ENCODE assay signal across 8 mouse cellular contexts in the genomic region with DNA sequence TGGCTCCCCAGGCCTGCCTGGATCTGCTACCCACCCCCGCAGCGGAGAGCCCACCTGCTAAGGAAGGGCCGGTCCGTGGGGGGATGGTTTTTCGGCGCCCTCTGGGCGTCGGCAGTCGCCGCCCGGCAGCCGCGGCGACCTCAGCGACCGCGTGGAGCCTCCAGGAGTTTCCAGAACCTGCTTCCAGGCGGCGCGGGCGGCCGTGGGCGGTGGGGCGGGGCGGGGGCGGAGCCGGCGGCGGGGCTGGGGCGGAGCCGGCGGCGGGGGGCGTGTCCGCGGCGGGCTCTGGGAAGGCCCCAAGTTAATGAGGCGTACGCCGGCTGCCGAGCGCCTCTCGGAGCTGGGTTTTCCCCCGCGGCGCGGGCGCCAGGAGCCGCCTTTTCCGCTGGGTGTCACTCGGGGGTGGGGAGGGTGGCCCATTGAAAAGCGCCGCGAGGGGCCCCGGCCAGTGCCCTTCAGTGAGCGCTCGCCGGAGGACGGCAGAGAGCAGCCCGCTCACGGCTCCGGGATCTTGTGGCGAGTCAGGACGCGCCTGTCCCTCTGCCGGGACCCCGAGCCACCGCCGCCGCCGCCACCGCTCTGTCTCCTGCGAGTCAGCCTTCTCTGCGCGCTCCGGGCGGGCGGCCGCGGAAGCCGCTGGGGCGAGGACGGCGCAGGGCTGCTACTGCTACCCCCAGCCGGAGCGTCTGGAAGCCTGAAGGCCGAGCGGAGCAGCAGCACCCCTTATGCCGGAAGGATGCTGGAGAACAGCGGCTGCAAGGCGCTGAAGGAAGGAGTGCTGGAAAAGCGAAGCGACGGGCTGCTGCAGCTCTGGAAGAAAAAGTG. TPM values are rescaled to one million over a fixed set of nuclear protein-coding genes. Genes with fewer than 3 reads are reported as not detected.
DNase-seq lines count a peak whose midpoint lies in the region; ATAC-seq and TF ChIP-seq lines count a peak whose summit lies in the region.

Gene Phlda1 (plus strand): TSS at position 186 of the 825 bp plus-strand sequence.

- H3K4me1 ChIP-seq in CH12.LX (ENCODE audit: control insufficient read depth in 1 of 2, insufficient read depth in 2 of 2), result peaks cover 9 to 56% of the 10 kb centered on the region in 2 experiments; a peak in 3 of 4 replicates
- peaks cover 21% of the 10 kb centered on the region for H3K4me1 ChIP-seq in forebrain, embryonic 13.5 days
- H3K4me1 ChIP-seq in liver, postnatal 0 days (ENCODE audit: insufficient read depth), result peaks cover 9% of the 10 kb centered on the region
- H3K4me1 ChIP-seq in neural tube, embryonic 14.5 days (ENCODE audit: control insufficient read depth, insufficient read depth, low read length), result peaks cover 5% of the 10 kb centered on the region; the same call in 1 of the 2 replicates

- peak; percentile 24; the same call in 1 of the 2 replicates for TF ChIP-seq EP300 in CH12.LX (IDR thresholded peaks at IDR 0.05; ENCODE audit: low read length)
- TF ChIP-seq EP300 in liver, postnatal 0 days (IDR thresholded peaks at IDR 0.05; ENCODE audit: low read depth), result no peak; the same call in 1 of the 2 replicates

- in situ Hi-C loops in CH12.LX (cut with MboI; ENCODE audit: low pct_ligation_motif_present, low pct_unique_long_range_greater_than_20kb, low sequenced_read_pairs), result loop anchor here (10.0 to 25.0 kb wide), 3 partner anchors 131 to 418 kb away; no protein-coding TSS in a partner anchor

- dilution Hi-C loops in CH12.LX (cut with MboI; ENCODE audit: extremely low pct_ligation_motif_present, extremely low pct_unique_long_range_greater_than_20kb, low sequenced_read_pairs), result no loop called here

- peak; percentile 28 for TF ChIP-seq RAD21 in CH12.LX (IDR thresholded peaks at IDR 0.05; ENCODE audit: low read depth, low read length)

- no peaks in the 10 kb centered on the region for H3K36me3 ChIP-seq in CH12.LX (replicated peaks in 1 of 2; ENCODE audit: control insufficient read depth in 1 of 2, insufficient read depth in 1 of 2, low read length in 1 of 2)
- H3K36me3 ChIP-seq in forebrain, embryonic 13.5 days (ENCODE audit: poor library complexity, severe bottlenecking), result no peaks in the 10 kb centered on the region
- no peaks in the 10 kb centered on the region for H3K36me3 ChIP-seq in liver, postnatal 0 days (replicated peaks; ENCODE audit: insufficient read depth, low read length)
- H3K36me3 ChIP-seq in neural tube, embryonic 14.5 days (ENCODE audit: control insufficient read depth, insufficient read depth, low read length), result no peaks in the 10 kb centered on the region

- peak within 1 kb of the TSS; percentile 97 for H3K9ac ChIP-seq in CH12.LX (ENCODE audit: insufficient read depth, low read depth)
- peak within 1 kb of the TSS; percentile 91 for H3K9ac ChIP-seq in forebrain, embryonic 13.5 days
- peak within 1 kb of the TSS; percentile 84 for H3K9ac ChIP-seq in liver, postnatal 0 days (replicated peaks)
- H3K9ac ChIP-seq in neural tube, embryonic 14.5 days (replicated peaks; ENCODE audit: low read depth, low read length), result peak within 1 kb of the TSS; percentile 93

- H3K79me2 ChIP-seq in CH12.LX (replicated peaks; ENCODE audit: control insufficient read depth, extremely low read depth, insufficient read depth, poor library complexity, severe bottlenecking), result peaks cover 13% of the 10 kb centered on the region

- H3K27me3 ChIP-seq in CH12.LX (replicated peaks), result no peaks in the 10 kb centered on the region
- 0 out of 2 replicates have a peak, but pooled peaks cover 3% of the 10 kb centered on the region for H3K27me3 ChIP-seq in forebrain, embryonic 13.5 days
- H3K27me3 ChIP-seq in liver, postnatal 0 days (ENCODE audit: insufficient read depth, low read length), result peaks cover 13% of the 10 kb centered on the region; the same call in 1 of the 2 replicates
- H3K27me3 ChIP-seq in neural tube, embryonic 14.5 days (ENCODE audit: control insufficient read depth, insufficient read depth, low read length), result no peaks in the 10 kb centered on the region

- no peaks in the 10 kb centered on the region for H3K9me3 ChIP-seq in CH12.LX (replicated peaks; ENCODE audit: low read length)
- no peaks in the 10 kb centered on the region for H3K9me3 ChIP-seq in forebrain, embryonic 13.5 days (replicated peaks)
- H3K9me3 ChIP-seq in liver, postnatal 0 days (ENCODE audit: low read length), result no peaks in the 10 kb centered on the region
- no peaks in the 10 kb centered on the region for H3K9me3 ChIP-seq in neural tube, embryonic 14.5 days (ENCODE audit: control insufficient read depth, low read length)

- peak; percentile 90 for ATAC-seq in forebrain, embryonic 13.5 days
- ATAC-seq in liver, postnatal 0 days, result peak; percentile 95
- ATAC-seq in neural tube, embryonic 14.5 days (ENCODE audit: low read depth), result peak; percentile 90

- peak within 1 kb of the TSS; percentile 54 for H3K27ac ChIP-seq in CH12.LX (ENCODE audit: insufficient read depth, low read depth)
- H3K27ac ChIP-seq in forebrain, embryonic 13.5 days, result peak within 1 kb of the TSS; percentile 91
- H3K27ac ChIP-seq in liver, postnatal 0 days (ENCODE audit: low read depth), result peak within 1 kb of the TSS; percentile 93
- H3K27ac ChIP-seq in neural tube, embryonic 14.5 days (ENCODE audit: low read depth, low read length), result peak within 1 kb of the TSS; percentile 92

- WGBS in forebrain, embryonic 13.5 days, result under 1% methylated on average over 80 of the region's 94 CpGs
- under 1% methylated on average over 92 of the region's 94 CpGs for WGBS in large intestine, adult 2 months
- WGBS in liver, postnatal 0 days (ENCODE audit: insufficient replicate concordance), result under 1% methylated on average over 71 of the region's 94 CpGs
- under 1% methylated on average over 62 of the region's 94 CpGs for WGBS in neural tube, embryonic 14.5 days

- TF ChIP-seq POLR2A in CH12.LX (IDR thresholded peaks at IDR 0.05; ENCODE audit: low read depth, low read length), result peak; percentile 98

- H3K4me3 ChIP-seq in CH12.LX (replicated peaks in 1 of 3; ENCODE audit: low read depth in 2 of 3, low read length in 2 of 3, poor library complexity in 1 of 3), result peak within 1 kb of the TSS; percentile 62 to 87 (median 82)
- H3K4me3 ChIP-seq in forebrain, embryonic 13.5 days, result peak within 1 kb of the TSS; percentile 80
- peak within 1 kb of the TSS; percentile 81 for H3K4me3 ChIP-seq in liver, postnatal 0 days (ENCODE audit: low read depth, low read length)
- H3K4me3 ChIP-seq in neural tube, embryonic 14.5 days (ENCODE audit: low read depth, low read length), result peak within 1 kb of the TSS; percentile 62

- DNase-seq in CH12.LX (ENCODE audit: extremely low read depth), result peak; percentile 91
- peak; percentile 80 for DNase-seq in c-Kit-positive CD71-positive TER-119-positive erythroid progenitor cells, embryonic 14.5 days (ENCODE audit: low spot score)
- peak; percentile 96 to 98 for DNase-seq in heart, postnatal 10 days
- no peak for DNase-seq in large intestine, adult 2 months (ENCODE audit: low read depth, low spot score)
- peak; percentile 95 for DNase-seq in liver, postnatal 0 days
- peak; percentile 87 for DNase-seq in testis, postnatal 10 days (ENCODE audit: low spot score)

- peak within 1 kb of the TSS; percentile 91 for H3K4me2 ChIP-seq in CH12.LX (ENCODE audit: insufficient read depth, low read depth, poor library complexity, severe bottlenecking)
- peak within 1 kb of the TSS; percentile 66 for H3K4me2 ChIP-seq in forebrain, embryonic 13.5 days
- peak within 1 kb of the TSS; percentile 82 for H3K4me2 ChIP-seq in liver, postnatal 0 days (ENCODE audit: low read depth, low read length)
- peak within 1 kb of the TSS; percentile 85 for H3K4me2 ChIP-seq in neural tube, embryonic 14.5 days (ENCODE audit: low read depth, low read length)

- intact Hi-C loops in heart, postnatal 10 days (cut with DNase I), result loop anchor here (2.0 to 10.0 kb wide), 8 partner anchors 36 to 331 kb away; no protein-coding TSS in a partner anchor

- TF ChIP-seq CTCF in CH12.LX (conservative IDR thresholded peaks at IDR 0.05 in 1 of 2, IDR thresholded peaks at IDR 0.05 in 1 of 2; ENCODE audit: low read depth in 2 of 2, low read length in 2 of 2), result peak in 1 of 2 experiments; percentile 45; a peak in 2 of 4 replicates
- peak; percentile 36 for TF ChIP-seq CTCF in liver, postnatal 0 days (IDR thresholded peaks at IDR 0.05; ENCODE audit: low read depth)

TF ChIP-seq in CH12.LX, 34 proteins besides CTCF, POLR2A, EP300 and RAD21 (continues in another document):
- no peak; the same call in 1 of the 2 replicates for TF ChIP-seq UBTF (IDR thresholded peaks at IDR 0.05; ENCODE audit: low read depth, low read length)
- TF ChIP-seq MAZ (IDR thresholded peaks at IDR 0.05; ENCODE audit: low read depth, low read length), result peak; percentile 75
- TF ChIP-seq MXI1 (IDR thresholded peaks at IDR 0.05; ENCODE audit: low read depth, low read length), result peak; percentile 66
- no peak for TF ChIP-seq CHD2 (IDR thresholded peaks at IDR 0.05; ENCODE audit: low read length)
- no peak; the same call in 1 of the 2 replicates for TF ChIP-seq MAX (IDR thresholded peaks at IDR 0.05; ENCODE audit: low read length)
- TF ChIP-seq IRF4 (IDR thresholded peaks at IDR 0.05; ENCODE audit: low read depth, low read length), result peak; percentile 70; the same call in 1 of the 2 replicates
- peak; percentile 51; the same call in 1 of the 2 replicates for TF ChIP-seq BHLHE40 (IDR thresholded peaks at IDR 0.05; ENCODE audit: low read depth, low read length)
- TF ChIP-seq KAT2A (IDR thresholded peaks at IDR 0.05; ENCODE audit: insufficient replicate concordance, low read length), result 0 out of 2 replicates have a peak, but pooled peaks have one; percentile 6
- TF ChIP-seq POLR2AphosphoS2 (IDR thresholded peaks at IDR 0.05; ENCODE audit: low read depth, low read length), result no peak; the same call in 1 of the 2 replicates
- TF ChIP-seq GABPA (IDR thresholded peaks at IDR 0.05; ENCODE audit: insufficient replicate concordance, low read depth, low read length), result no peak
- no peak for TF ChIP-seq USF1 (IDR thresholded peaks at IDR 0.05; ENCODE audit: low read depth, low read length)
- no peak for TF ChIP-seq MYC (IDR thresholded peaks at IDR 0.05; ENCODE audit: low read depth, low read length)
- no peak for TF ChIP-seq CHD1 (IDR thresholded peaks at IDR 0.05; ENCODE audit: low read depth, low read length)
- TF ChIP-seq ETS1 (conservative IDR thresholded peaks at IDR 0.05; ENCODE audit: low read depth, low read length), result no peak; the same call in 1 of the 2 replicates
- TF ChIP-seq RCOR1 (conservative IDR thresholded peaks at IDR 0.05; ENCODE audit: low read depth, low read length), result peak; percentile 42; the same call in 1 of the 2 replicates

RNA-seq across cellular contexts. Expression of gene Phlda1, which starts in this region (rescaled TPM):
- 1.9 and 2.5 TPM in 2 replicates for total RNA-seq in CH12.LX (2012; rRNA removed)
- 0.99 and 2.1 TPM in 2 replicates for total RNA-seq in CH12.LX (2014; rRNA removed)
- polyA plus RNA-seq in CH12.LX (2012; ENCODE audit: insufficient read length, low read depth), result 7.0 and 11.6 TPM in 2 replicates
- polyA plus RNA-seq in forebrain, embryonic 13.5 days (2015; fragmentation: Nextera tagmentation; extraction: Ambion mirVana), result 18.1 and 23.2 TPM in 2 replicates
- 10 to 100 TPM; 16.9 to 20.8 TPM for total RNA-seq in heart, postnatal 10 days (2021)
- 11.0 and 14.4 TPM in 2 replicates for polyA plus RNA-seq in large intestine, adult 2 months (2012; rRNA removed)
- 29.6 and 32.1 TPM in 2 replicates for polyA plus RNA-seq in liver, postnatal 0 days (2015; fragmentation: Nextera tagmentation; extraction: Ambion mirVana)
- polyA plus RNA-seq in neural tube, embryonic 14.5 days (2014; fragmentation: Nextera tagmentation; extraction: Ambion mirVana), result 58.0 and 87.7 TPM in 2 replicates

Comparison
In these comparisons a context has a peak if more than half of its experiments do, and no peak if none do; other contexts are left out.
1. RNA of gene Phlda1 (total RNA-seq): 16.9 to 20.8 TPM in heart, postnatal 10 days; 0.99 to 2.5 TPM in CH12.LX; every median in the first group is over 4 times any median in the second.
2. Peak in every context shown above with its lines, with median percentiles within 50 percentile points of each other: H3K27ac ChIP-seq, H3K4me2 ChIP-seq, H3K4me3 ChIP-seq, H3K9ac ChIP-seq and ATAC-seq.